Mouse (Mus musculus) R1 (cell line): ENCODE data around the gene Adra1d.

Experiments
- DNase-seq: peaks from one replicate; pipeline ENCODE4 v3.0.0-alpha.2; 2018; ENCODE audit warnings: low read depth, low spot score

Adra1d gene

DNA sequence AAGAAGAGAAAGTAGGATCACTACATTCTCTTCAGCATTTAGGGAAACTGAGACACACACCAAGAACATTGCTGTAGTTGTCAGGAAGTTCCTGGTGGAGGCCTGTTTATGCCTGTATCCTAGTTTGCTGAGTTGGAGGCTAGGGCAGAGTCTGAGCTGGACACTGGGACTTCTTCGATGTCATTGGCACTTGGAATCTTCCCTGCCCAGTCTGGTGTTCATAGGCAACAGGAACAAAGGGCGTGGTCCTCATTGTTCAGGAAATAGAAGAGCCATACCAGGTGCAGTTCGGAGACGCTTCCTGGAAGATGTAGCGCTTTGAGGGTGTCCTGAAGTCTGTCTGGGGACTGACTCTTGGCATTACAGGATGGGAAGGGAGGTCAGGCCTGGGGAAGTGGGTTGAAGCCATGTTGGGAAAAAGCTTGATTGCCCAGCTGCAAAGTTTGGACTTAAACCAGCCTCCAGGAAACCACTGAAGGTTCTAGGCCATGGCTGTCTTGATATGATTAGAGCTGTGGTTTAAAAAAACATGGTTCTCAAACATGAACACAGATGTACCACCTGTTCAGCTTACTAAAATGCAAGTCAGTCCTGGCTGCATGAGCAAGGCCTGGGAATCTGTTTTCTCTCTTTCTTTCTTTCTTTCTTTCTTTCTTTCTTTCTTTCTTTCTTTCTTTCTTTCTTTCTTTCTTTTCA lies 65.8 kb downstream of the Adra1d start:
- no peak for DNase-seq
